Mouse (Mus musculus) frontal cortex, postnatal 25 days (tissue): ENCODE measurements around the gene Zfp128.
A peak's percentile ranks its signal among the peaks of the same experiment; 100 is the strongest.
"Not testable (repeated sequence)": the region's sequence is repeated elsewhere in the genome, so short reads cannot be mapped to it uniquely, and the experiment has no call there.

ENCODE experiments used
- DNase-seq, 2 experiments: peaks; one replicate each; pipeline ENCODE4 v3.0.0; 2022; ENCODE audit warnings: low spot score in 2 of 2

The Zfp128 gene

GRCm38 (mm10) chr7:12921705-12922465 is 40.9 kb downstream of the Zfp128 start, which contains the start of gene Rps5:
Gene Rps5 (plus strand): TSS chr7:12922290.
- peak; percentile 98 to 99 for DNase-seq

DNA sequence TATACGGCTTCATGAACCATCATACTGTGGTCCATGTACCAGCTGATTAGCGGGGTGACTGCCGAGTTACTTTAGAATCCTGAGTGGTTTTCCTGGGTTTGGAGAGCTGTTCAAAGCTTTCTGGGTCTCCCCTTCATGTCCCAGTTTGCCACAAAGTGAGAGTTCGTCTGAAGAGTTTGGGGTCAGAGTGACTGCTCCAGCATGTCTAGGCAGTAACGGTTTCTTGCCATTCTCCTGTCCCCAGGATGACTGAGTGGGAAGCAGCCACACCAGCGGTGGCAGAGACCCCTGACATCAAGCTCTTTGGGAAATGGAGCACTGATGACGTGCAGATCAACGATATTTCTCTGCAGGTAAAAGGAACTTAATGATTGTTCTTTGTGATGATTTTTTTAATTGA is 41.8 kb downstream of the Zfp128 start:
- DNase-seq, result no peak

DNA sequence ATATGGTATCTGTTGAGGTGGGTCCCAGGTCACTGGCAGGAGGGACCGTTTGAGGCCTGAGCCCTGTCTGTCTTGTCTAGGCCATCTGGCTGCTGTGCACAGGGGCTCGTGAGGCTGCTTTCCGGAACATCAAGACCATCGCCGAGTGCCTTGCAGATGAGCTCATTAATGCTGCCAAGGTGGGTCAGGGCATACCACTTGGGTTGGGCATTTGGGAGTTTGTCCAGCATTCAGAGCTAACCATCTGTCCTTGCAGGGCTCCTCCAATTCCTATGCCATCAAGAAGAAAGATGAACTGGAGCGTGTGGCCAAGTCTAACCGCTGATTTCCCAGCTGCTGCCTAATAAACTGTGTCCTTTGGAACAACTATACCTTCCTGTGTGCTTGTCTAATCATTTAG is 45.3 kb downstream of the Zfp128 start:
- DNase-seq, result no peak

GRCm38 (mm10) chr7:12927191-12927680 is 46.3 kb downstream of the Zfp128 start, which contains the start of gene Rnf225:
Gene Rnf225 (plus strand): TSS chr7:12927416.
- no peak for DNase-seq

DNA sequence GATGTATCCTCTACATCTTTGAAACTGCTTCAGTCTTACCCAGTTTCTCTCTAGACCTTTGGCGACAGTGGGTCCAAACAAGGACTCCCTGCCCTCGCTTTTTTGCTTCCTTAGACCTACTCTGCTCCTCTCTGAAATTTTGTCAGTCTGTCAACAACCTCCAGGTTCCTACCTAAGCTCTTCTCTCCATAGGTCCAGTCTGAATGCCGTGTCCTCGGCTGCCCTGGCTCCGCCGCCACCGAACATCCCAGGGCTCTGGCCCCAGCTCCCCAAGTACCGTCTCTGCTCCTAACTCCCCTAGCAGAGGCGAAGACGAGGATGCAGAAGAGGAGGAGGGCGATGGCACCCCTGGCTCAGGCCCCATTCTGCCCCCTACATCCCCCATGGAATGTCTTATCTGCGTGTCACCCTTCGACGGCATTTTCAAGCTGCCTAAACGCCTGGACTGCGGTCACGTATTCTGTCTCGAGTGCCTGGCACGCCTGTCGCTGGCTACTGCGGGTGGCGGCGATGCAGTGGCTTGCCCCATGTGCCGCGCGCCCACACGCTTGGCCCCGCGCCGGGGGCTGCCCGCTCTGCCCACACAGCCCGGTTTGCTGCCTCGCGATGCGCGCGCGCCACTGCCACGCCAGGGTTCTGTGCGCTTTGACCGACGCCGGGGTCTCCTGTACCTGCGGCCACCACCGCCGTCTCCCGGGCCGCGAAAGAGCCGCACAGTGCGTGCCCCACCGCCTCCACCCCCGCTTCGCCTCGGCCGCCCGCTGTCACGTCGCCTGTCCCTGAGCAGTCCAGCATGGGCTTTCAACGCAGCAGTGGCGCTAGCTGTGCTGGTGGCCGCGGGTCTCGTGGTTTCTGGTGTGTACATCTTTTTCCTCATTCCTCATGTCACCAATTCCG is 47.0 kb downstream of the Zfp128 start:
- no peak for DNase-seq

GRCm38 (mm10) chr7:12933615-12934140 is 52.7 kb downstream of the Zfp128 start:
- no peak for DNase-seq

DNA sequence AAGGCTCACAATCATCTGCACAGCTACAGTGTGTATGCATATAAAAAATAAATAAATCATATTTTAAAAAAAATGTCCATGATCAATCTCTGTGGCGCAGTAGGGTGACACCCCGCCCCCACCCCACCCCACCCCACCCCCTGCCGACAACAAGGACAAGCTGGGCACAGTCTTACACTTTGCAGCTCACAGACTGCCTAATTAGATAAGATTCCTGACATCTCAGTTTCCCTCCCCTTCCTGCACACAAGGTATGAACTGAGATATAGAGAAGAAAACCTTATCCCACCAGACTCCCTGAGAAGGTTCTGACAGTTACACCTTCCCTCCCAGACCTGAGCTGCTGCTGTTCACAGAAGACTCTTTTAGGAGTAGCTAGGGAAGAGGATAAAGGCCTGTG is 53.8 kb downstream of the Zfp128 start:
- DNase-seq, result no peak

DNA sequence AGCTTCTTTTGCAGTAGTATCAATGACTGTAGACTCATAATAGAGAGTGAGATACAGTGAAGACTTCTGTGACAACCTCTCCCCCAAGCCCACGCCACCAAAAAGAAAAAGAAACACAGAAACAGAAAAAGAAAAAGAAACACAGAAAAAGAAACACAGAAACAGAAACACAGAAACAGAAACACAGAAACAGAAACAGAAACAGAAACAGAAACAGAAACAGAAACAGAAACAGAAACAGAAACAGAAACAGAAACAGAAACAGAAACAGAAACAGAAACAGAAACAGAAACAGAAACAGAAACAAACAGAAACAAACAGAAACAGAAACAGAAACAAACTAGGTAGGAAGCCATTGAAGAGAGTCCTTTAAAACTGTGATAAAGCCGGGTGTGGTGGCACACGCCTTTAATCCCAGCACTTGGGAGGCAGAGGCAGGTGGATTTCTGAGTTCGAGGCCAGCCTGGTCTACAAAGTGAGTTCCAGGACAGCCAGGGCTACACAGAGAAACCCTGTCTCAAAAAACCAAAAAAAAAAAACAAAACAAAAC is 56.4 kb downstream of the Zfp128 start:
- not testable (repeated sequence) for DNase-seq

DNA sequence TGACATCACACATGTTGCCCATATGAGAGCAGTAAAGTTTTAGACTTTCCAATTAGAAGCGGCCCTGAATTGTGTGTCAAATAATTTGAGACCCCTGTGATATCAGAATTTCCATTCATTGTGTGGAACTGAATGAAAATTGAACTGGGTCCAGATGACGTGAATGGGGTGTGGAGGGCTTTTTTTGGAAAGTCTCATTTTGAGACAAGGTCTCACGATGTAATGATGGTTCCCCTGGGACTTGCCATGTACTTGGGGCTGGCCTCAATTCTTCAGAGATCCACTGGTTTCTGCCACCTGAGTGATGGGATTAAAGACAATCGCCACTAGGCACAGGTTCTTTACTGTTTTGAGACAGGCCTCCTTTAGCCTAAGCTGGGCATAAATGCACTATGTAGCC is 59.6 kb downstream of the Zfp128 start:
- DNase-seq, result no peak
